Mouse (Mus musculus) hindbrain, embryonic 11.5 days (tissue): ENCODE measurements around the gene Cwc22. TPM values are rescaled to one million over a fixed set of nuclear protein-coding genes. Genes with fewer than 3 reads are reported as not detected.

Experiments used
- ATAC-seq: fragments of 200-750 bp; cut with Nextera tagmentation; 2 replicates; pipeline ENCODE4 v1.8.0; 2017; ENCODE audit warnings: mild to moderate bottlenecking, moderate TSS enrichment, moderate library complexity; ENCODE audit not compliant: low FRiP score
- DNase-seq: peaks from one replicate; pipeline ENCODE4 v3.0.0-alpha.2; 2015; ENCODE audit warnings: low spot score
- H3K27ac ChIP-seq: fragments of 300-500 bp; sonication (generic); 2 replicates; pipeline ENCODE4 v1.5.1; 2014; ENCODE audit warnings: mild to moderate bottlenecking, low read depth, low read length
- H3K27me3 ChIP-seq: fragments of 300-500 bp; sonication (generic); 2 replicates; pipeline ENCODE4 v1.6.1; 2014; ENCODE audit warnings: mild to moderate bottlenecking, low read length, moderate library complexity, mixed read lengths; ENCODE audit not compliant: control insufficient read depth, insufficient read depth
- H3K36me3 ChIP-seq: fragments of 300-500 bp; sonication (generic); 2 replicates; pipeline ENCODE4 v1.6.1; 2014; ENCODE audit warnings: mild to moderate bottlenecking, low read length, moderate library complexity, mixed read lengths; ENCODE audit not compliant: control insufficient read depth, insufficient read depth
- H3K4me1 ChIP-seq: fragments of 300-500 bp; sonication (generic); replicated peaks from 2 replicates; pipeline ENCODE4 v1.6.1; 2014; ENCODE audit warnings: low read length, mixed read lengths; ENCODE audit not compliant: control insufficient read depth, insufficient read depth
- H3K4me2 ChIP-seq: fragments of 300-500 bp; sonication (generic); replicated peaks from 2 replicates; pipeline ENCODE4 v1.6.1; 2014; ENCODE audit warnings: mild to moderate bottlenecking, low read depth, low read length
- H3K4me3 ChIP-seq: fragments of 300-500 bp; sonication (generic); 2 replicates; pipeline ENCODE4 v1.5.1; 2014; ENCODE audit warnings: low read depth, low read length
- H3K9ac ChIP-seq: fragments of 300-500 bp; sonication (generic); 2 replicates; pipeline ENCODE4 v1.6.1; 2014; ENCODE audit warnings: low read depth, low read length
- H3K9me3 ChIP-seq: fragments of 300-500 bp; sonication (generic); 2 replicates; pipeline ENCODE4 v1.6.1; 2016; ENCODE audit warnings: low read length; ENCODE audit not compliant: control insufficient read depth
- WGBS: fragments of 180-500 bp; shearing (Covaris S2); extraction: QIAGEN DNeasy Blood & Tissue Kit; methylation state at CpG from one replicate; pipeline ENCODE4 v1.1.7; 2014; 5-methylcytosine and 5-hydroxymethylcytosine counted together
- polyA plus RNA-seq: library from polyadenylated mRNA; unstranded; fragments of >200 nt; fragmentation: Nextera tagmentation; extraction: Ambion mirVana; gene quantifications from 2 replicates; pipeline ENCODE4 v1.2.1, GENCODE M21; 2014

Cwc22 gene
- polyA plus RNA-seq, 1 experiment from 2014 or later: 34.8 TPM

DNA sequence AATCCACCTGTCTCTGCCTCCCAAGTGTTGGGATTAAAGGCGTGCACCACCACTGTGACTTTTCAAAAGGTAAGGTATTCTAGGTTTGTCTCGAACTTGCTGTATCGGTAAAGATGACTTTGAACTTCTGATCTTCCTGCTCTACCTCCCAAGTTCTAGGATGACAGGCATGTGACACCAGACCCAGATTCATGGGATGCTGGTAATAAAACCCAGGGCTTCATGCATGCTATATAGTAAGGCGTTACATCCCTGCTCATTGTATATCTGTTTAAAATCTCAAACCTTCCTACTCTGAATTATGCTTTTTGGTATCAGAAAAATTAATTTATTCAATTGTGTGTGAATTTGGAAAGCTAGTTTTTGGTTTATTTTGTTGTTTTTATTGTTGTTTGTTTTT, 59.0 kb downstream of the Cwc22 start:
- no peak overlapping the region for H3K4me2 ChIP-seq
- 94% methylated on average over 4 of the region's 4 CpGs for WGBS
- no peaks in the 10 kb centered on the region for H3K36me3 ChIP-seq
- no peak overlapping the region for H3K9ac ChIP-seq
- H3K9me3 ChIP-seq: no peaks in the 10 kb centered on the region
- H3K27me3 ChIP-seq: no peaks in the 10 kb centered on the region
- ATAC-seq (no peak), DNase-seq (no peak)
- no peaks in the 10 kb centered on the region for H3K4me1 ChIP-seq
- no peak overlapping the region for H3K4me3 ChIP-seq
- H3K27ac ChIP-seq: no peak overlapping the region

DNA sequence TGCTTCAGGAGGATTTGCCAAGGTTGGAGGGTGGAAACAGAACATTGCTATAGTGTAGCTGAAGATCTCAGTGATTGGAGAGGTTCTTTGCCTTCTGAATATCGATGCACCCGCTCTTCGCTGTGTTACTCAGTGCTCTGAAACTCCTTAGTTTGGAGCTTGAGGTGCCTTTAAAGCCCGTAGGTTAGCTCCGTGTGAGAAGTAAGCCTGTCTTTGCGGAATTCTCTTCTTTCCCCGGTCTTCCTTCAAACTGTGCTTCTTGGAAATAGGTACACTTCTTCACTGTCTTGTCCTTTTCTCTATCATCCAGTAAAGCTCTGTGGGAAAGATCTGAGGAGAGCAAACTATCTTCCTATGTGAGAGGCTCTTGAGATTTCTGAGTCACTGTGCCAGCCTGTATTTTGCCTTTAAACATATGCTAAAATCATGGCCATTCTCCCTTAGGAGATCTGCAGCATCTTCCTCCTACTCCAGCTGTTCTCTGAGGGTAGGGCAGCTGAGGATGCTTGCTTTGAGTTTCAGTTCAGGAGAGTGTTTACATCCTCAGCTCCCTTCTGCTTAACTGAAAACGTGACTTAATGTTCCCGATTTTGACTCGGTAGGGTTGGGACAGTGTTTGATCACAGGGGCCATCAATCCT, 60.6 kb downstream of the Cwc22 start:
- 88% methylated on average over 10 of the region's 10 CpGs for WGBS
- H3K36me3 ChIP-seq: no peaks in the 10 kb centered on the region

DNA sequence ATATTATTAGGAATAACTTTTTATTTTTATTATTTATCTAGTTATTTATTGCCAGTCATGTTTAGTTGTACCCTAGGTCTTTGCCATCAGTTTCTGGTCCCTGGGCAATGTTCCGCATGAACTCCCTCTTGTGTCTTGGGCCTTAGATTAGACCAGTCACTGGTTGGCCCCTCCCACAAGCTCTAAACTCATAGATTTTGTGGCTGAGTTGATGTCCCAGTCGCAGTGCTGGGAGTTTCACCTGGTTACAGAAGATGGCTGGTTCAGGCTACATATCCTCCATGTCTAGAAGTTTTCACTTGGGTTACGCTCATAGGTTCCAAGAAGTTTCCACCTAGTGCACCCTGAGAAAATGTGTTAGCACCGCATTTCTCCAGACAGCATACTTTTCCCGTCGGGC, 61.1 kb downstream of the Cwc22 start:
- Histone ChIP-seq H3K36me3 (no peaks in the 10 kb centered on the region), H3K4me2 (no peak overlapping the region), H3K9ac (no peak overlapping the region), H3K27me3 (no peaks in the 10 kb centered on the region), H3K4me1 (no peaks in the 10 kb centered on the region), H3K27ac (no peak overlapping the region), H3K4me3 (no peak overlapping the region), H3K9me3 (no peaks in the 10 kb centered on the region)
- 94% methylated on average over 6 of the region's 6 CpGs for WGBS
- ATAC-seq (no peak), DNase-seq (no peak)

More for the DNA sequence above, 60.6 kb downstream of the Cwc22 start:
- H3K27ac ChIP-seq: no peak overlapping the region
- DNase-seq: no peak
- H3K27me3 ChIP-seq: no peaks in the 10 kb centered on the region
- H3K9me3 ChIP-seq: no peaks in the 10 kb centered on the region
- H3K9ac ChIP-seq: no peak overlapping the region
- H3K4me3 ChIP-seq: no peak overlapping the region
- no peak for ATAC-seq
- H3K4me1 ChIP-seq: no peaks in the 10 kb centered on the region
- H3K4me2 ChIP-seq: no peak overlapping the region

DNA sequence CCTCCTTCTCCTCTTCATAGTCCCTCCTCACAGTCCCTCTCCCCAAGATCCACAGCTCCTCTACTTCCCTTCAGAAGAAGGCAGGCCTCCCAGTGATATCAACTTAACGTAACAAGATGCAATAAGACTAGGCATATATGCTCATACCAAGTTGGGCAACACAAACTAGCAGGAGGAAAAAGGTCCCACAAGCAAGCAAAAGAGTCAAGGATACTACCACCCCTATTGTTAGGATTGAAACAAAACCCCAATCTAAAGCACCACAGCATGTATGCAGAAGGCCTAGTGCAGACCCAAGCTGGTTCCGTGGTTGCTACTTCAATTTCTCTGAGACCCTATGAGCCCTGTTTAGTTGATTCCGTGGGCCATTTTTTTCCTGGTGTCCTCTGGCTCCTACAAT, 61.7 kb downstream of the Cwc22 start:
- 87% methylated on average over 3 of the region's 3 CpGs for WGBS
- DNase-seq: no peak
- H3K27ac ChIP-seq: no peak overlapping the region
- H3K9me3 ChIP-seq: no peaks in the 10 kb centered on the region
- no peak overlapping the region for H3K4me2 ChIP-seq
- H3K4me3 ChIP-seq: no peak overlapping the region
- H3K36me3 ChIP-seq: no peaks in the 10 kb centered on the region
- H3K9ac ChIP-seq: no peak overlapping the region
- no peaks in the 10 kb centered on the region for H3K4me1 ChIP-seq
- ATAC-seq: no peak
- no peaks in the 10 kb centered on the region for H3K27me3 ChIP-seq

DNA sequence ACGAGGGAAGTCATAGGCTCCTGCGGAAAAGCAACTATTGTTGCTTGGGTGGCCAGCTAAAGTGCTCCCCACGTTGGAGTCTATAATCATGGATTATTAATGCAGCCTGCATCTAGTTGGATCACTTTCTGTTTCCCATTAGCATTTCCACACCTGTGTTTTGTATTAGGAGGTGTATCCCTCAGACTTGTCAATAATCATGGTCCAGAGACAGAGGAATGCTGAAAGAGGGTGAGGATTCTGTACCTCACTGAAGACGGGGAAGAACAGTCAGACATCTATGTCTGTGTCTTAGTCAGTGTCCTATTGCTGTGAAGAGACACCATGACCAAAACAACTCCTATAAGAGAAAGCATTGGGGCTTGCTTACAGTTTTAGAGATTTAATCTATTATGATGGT, 63.2 kb downstream of the Cwc22 start:
- Histone ChIP-seq H3K4me1 (no peaks in the 10 kb centered on the region), H3K27ac (no peak overlapping the region), H3K4me3 (no peak overlapping the region), H3K4me2 (no peak overlapping the region), H3K9me3 (no peaks in the 10 kb centered on the region), H3K36me3 (no peaks in the 10 kb centered on the region), H3K27me3 (no peaks in the 10 kb centered on the region), H3K9ac (no peak overlapping the region)
- ATAC-seq (no peak), DNase-seq (no peak)
- 93% methylated on average over 4 of the region's 4 CpGs for WGBS

DNA sequence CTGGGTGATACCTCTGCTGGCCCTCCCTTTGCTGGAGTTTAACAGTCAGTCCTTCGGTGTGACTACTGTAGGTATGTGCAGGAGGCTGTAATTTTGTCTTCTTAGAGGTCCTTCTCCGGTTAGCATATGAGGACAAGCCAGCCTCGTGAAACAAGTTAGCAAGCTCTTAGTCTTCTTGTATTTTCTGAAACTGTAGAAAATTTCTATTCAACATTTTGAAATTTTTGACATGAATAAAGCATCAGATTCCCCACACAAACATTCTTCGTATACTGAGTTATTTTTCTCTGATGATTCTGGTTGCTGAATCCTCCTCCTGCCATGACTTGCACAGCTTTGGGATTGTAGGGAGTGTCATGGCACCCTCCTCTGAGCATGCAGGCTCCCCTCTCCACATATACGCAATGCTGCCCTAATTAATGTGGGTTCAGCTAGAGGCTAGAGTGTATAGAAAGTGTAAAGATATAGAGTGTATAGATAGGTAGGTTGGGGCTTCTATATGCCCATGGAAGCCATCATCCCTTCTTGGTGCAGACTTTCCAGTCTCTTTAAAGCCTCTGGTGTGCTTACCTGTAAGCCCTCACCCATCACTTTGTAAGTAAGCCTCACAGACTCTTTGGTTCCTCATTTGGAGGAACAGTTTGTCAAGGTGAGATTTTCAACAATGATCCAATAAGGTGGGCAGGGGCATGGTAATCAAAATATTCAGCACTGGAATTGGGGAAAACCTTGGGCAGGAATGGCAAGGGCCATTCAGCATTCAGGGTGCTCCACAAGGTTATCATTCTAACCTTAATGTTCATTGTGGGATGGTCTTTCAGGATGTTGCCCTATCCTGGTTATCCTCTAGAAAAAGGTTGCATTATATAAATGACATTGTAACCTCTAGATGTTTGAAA, 64.6 kb downstream of the Cwc22 start:
- ATAC-seq (no peak), DNase-seq (no peak)
- WGBS: 90% methylated on average over 5 of the region's 5 CpGs
- Histone ChIP-seq H3K4me2 (no peak overlapping the region), H3K36me3 (no peaks in the 10 kb centered on the region), H3K4me1 (no peaks in the 10 kb centered on the region), H3K27me3 (no peaks in the 10 kb centered on the region), H3K9me3 (no peaks in the 10 kb centered on the region), H3K27ac (no peak overlapping the region), H3K4me3 (no peak overlapping the region), H3K9ac (no peak overlapping the region)

DNA sequence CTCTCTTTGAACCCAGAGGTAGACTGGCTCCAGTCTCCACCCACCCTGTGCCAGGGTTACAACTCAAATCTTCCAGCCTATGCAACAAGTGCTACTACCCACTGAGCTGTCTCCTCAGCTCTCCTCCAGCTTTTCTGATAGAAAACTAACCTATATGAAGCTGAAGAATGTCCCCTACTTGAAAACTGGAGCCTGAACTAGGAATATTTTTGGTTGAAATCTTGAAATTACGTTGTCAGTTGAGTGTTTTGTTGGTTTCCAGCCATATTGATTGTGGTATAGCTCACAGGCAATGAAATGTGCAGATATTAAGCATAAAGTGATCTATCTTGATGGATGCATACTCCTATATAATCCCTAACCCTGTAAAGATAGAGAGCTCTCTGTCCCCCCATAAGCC, 65.8 kb downstream of the Cwc22 start:
- ATAC-seq: no peak
- DNase-seq: no peak
- Histone ChIP-seq H3K9ac (no peak overlapping the region), H3K4me3 (no peak overlapping the region), H3K36me3 (no peaks in the 10 kb centered on the region), H3K27ac (no peak overlapping the region), H3K4me2 (no peak overlapping the region), H3K4me1 (no peaks in the 10 kb centered on the region), H3K27me3 (no peaks in the 10 kb centered on the region), H3K9me3 (no peaks in the 10 kb centered on the region)
- 82% methylated on average over 1 of the region's 1 CpGs for WGBS

DNA sequence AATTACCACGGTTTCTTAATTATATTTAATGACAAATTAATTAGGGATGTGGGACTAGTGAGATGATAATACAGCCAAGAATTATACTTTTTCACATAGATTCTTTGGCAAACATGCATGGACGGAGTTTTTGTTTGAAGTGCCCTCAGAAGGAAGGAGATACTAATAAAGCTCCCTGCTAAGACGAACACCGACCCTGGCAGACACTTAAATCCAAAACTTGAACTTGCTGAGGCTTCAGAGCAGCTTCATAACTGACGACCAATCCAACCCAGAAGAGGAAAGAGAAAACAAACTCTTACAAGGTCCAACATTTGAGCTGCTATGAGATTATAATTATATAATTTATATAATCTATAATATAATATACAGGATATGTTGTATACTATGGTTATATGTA, 66.4 kb downstream of the Cwc22 start:
- H3K36me3 ChIP-seq: no peaks in the 10 kb centered on the region

More for the DNA sequence above, 66.4 kb downstream of the Cwc22 start:
- H3K9me3 ChIP-seq: no peaks in the 10 kb centered on the region
- DNase-seq: no peak
- no peak for ATAC-seq
- no peak overlapping the region for H3K9ac ChIP-seq
- no peaks in the 10 kb centered on the region for H3K4me1 ChIP-seq
- WGBS: 81% methylated on average over 5 of the region's 5 CpGs
- H3K4me3 ChIP-seq: no peak overlapping the region
- no peak overlapping the region for H3K4me2 ChIP-seq
- H3K27me3 ChIP-seq: no peaks in the 10 kb centered on the region
- no peak overlapping the region for H3K27ac ChIP-seq
